In the genomic region with DNA sequence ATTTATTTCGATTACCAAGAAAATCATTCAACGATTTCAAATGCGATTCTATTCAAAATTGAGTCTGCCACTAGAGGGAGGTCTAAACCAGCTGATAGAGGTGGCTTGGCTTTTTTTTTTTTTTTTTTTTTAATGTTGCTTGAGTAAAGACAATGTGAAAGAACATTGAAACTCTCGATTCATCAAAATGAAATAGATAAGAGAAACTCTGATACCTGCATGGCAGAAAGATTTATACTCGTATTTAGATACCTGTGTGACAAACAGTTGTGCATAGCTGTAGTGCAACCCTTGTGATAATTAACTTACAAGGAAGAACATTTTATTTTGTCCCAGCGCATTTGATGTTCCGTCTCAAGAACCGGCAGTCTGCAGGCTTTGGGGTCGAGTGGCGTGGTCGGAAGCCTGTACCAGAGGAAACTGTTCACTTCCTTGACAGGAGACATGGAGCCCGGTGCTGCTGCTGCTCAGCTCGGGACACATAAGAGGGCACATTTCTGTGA, we compare ENCODE assay signal across 8 mouse cellular contexts.
DNase-seq lines count a peak whose midpoint lies in the region; ATAC-seq and TF ChIP-seq lines count a peak whose summit lies in the region.

No protein-coding gene starts in this region.

- ATAC-seq in forebrain, embryonic 11.5 days (replicated peaks; ENCODE audit: low FRiP score): 0 out of 2 replicates have a peak, but pooled peaks have one; percentile 6
- no peak for ATAC-seq in intestine, postnatal 0 days
- peak; percentile 72 for ATAC-seq in midbrain, embryonic 13.5 days

- no peaks in the 10 kb centered on the region for H3K36me3 ChIP-seq in ES-E14 (ENCODE audit: control insufficient read depth, insufficient read depth, low read length, poor library complexity, severe bottlenecking)
- no peaks in the 10 kb centered on the region for H3K36me3 ChIP-seq in forebrain, embryonic 11.5 days (ENCODE audit: control insufficient read depth, insufficient read depth, low read length)
- H3K36me3 ChIP-seq in intestine, postnatal 0 days (ENCODE audit: control insufficient read depth, insufficient read depth): no peaks in the 10 kb centered on the region
- no peaks in the 10 kb centered on the region for H3K36me3 ChIP-seq in midbrain, embryonic 13.5 days

- H3K4me3 ChIP-seq in ES-E14 (ENCODE audit: insufficient read depth in 1 of 2, low read depth in 1 of 2, low read length in 2 of 2, poor library complexity in 1 of 2, severe bottlenecking in 1 of 2): no peak overlapping the region
- H3K4me3 ChIP-seq in forebrain, embryonic 11.5 days (ENCODE audit: low read depth, low read length): no peak overlapping the region
- peak overlapping the region; percentile 11; the same call in 1 of the 2 replicates for H3K4me3 ChIP-seq in intestine, postnatal 0 days (ENCODE audit: low read depth, low read length)
- H3K4me3 ChIP-seq in midbrain, embryonic 13.5 days (replicated peaks): peak overlapping the region; percentile 23

- peak; percentile 78 for TF ChIP-seq CTCF in intestine, postnatal 0 days (IDR thresholded peaks at IDR 0.05; ENCODE audit: low read depth)

- H3K9me3 ChIP-seq in ES-E14 (ENCODE audit: control insufficient read depth, insufficient read depth, low read depth, low read length): no peaks in the 10 kb centered on the region
- H3K9me3 ChIP-seq in forebrain, embryonic 11.5 days (ENCODE audit: control insufficient read depth, low read length): no peaks in the 10 kb centered on the region
- no peaks in the 10 kb centered on the region for H3K9me3 ChIP-seq in intestine, postnatal 0 days (ENCODE audit: control insufficient read depth)
- no peaks in the 10 kb centered on the region for H3K9me3 ChIP-seq in midbrain, embryonic 13.5 days

- DNase-seq in cerebellum, adult 9-10 months: peak; percentile 48
- no peak for DNase-seq in cerebellum, postnatal 4 days (ENCODE audit: low spot score in 2 of 2)
- DNase-seq in ES-E14 (ENCODE audit: low read depth, low spot score): peak; percentile 11
- DNase-seq in forebrain, embryonic 11.5 days (ENCODE audit: low spot score): no peak
- no peak for DNase-seq in right cerebral cortex, adult 2 months (ENCODE audit: low spot score in 2 of 2)
- DNase-seq in thymus, adult 18-20 months: no peak

- no peak overlapping the region for H3K27ac ChIP-seq in ES-E14 (ENCODE audit: insufficient read depth, low read depth, low read length, poor library complexity, severe bottlenecking)
- no peak overlapping the region for H3K27ac ChIP-seq in forebrain, embryonic 11.5 days (ENCODE audit: low read depth, low read length)
- H3K27ac ChIP-seq in intestine, postnatal 0 days (ENCODE audit: low read depth, low read length): no peak overlapping the region
- no peak overlapping the region for H3K27ac ChIP-seq in midbrain, embryonic 13.5 days

- no peak overlapping the region for H3K9ac ChIP-seq in ES-E14 (ENCODE audit: insufficient read depth, low read depth, low read length, poor library complexity, severe bottlenecking)
- peak overlapping the region; percentile 12; the same call in 1 of the 2 replicates for H3K9ac ChIP-seq in forebrain, embryonic 11.5 days (ENCODE audit: low read length)
- H3K9ac ChIP-seq in intestine, postnatal 0 days (ENCODE audit: low read depth, low read length): no peak overlapping the region
- H3K9ac ChIP-seq in midbrain, embryonic 13.5 days (replicated peaks): peak overlapping the region; percentile 36

- H3K4me1 ChIP-seq in ES-E14 (ENCODE audit: control insufficient read depth in 2 of 2, insufficient read depth in 2 of 2, low read length in 2 of 2, poor library complexity in 1 of 2): no peaks in the 10 kb centered on the region; a peak in 1 of 4 replicates
- H3K4me1 ChIP-seq in forebrain, embryonic 11.5 days (replicated peaks; ENCODE audit: control insufficient read depth, insufficient read depth, low read length): no peaks in the 10 kb centered on the region
- no peaks in the 10 kb centered on the region for H3K4me1 ChIP-seq in intestine, postnatal 0 days (replicated peaks; ENCODE audit: control insufficient read depth, insufficient read depth, low read length)
- H3K4me1 ChIP-seq in midbrain, embryonic 13.5 days (replicated peaks): peaks cover 9% of the 10 kb centered on the region

- no peaks in the 10 kb centered on the region for H3K27me3 ChIP-seq in forebrain, embryonic 11.5 days (ENCODE audit: control insufficient read depth, insufficient read depth, low read length)
- no peaks in the 10 kb centered on the region for H3K27me3 ChIP-seq in intestine, postnatal 0 days (replicated peaks; ENCODE audit: control insufficient read depth, insufficient read depth, low read length)
- H3K27me3 ChIP-seq in midbrain, embryonic 13.5 days: no peaks in the 10 kb centered on the region

- in situ Hi-C loops in ES-E14 (cut with MboI; ENCODE audit: low sequenced_read_pairs in 2 of 2, unreplicated experiment in 2 of 2): loop anchor here (25.0 kb wide), 1 partner anchor 455 kb away; no protein-coding TSS in a partner anchor

- WGBS in forebrain, embryonic 11.5 days: 42% methylated on average over 13 of the region's 13 CpGs
- WGBS in intestine, postnatal 0 days: 22% methylated on average over 13 of the region's 13 CpGs
- WGBS in midbrain, embryonic 13.5 days: 29% methylated on average over 13 of the region's 13 CpGs

- H3K4me2 ChIP-seq in forebrain, embryonic 11.5 days (ENCODE audit: low read depth, low read length, severe bottlenecking): peak overlapping the region; percentile 21; the same call in 1 of the 2 replicates
- peak overlapping the region; percentile 56 for H3K4me2 ChIP-seq in intestine, postnatal 0 days (replicated peaks; ENCODE audit: low read depth)
- peak overlapping the region; percentile 39 for H3K4me2 ChIP-seq in midbrain, embryonic 13.5 days (replicated peaks)

TF ChIP-seq in ES-E14, 5 proteins besides CTCF, POLR2A, EP300 and RAD21:
- TF ChIP-seq ZC3H11A (IDR thresholded peaks at IDR 0.05; ENCODE audit: borderline replicate concordance, low read depth, low read length): no peak
- TF ChIP-seq ZNF384 (IDR thresholded peaks at IDR 0.05; ENCODE audit: low read depth, low read length): peak; percentile 99

Comparison
In these comparisons a context has a peak if more than half of its experiments do, and no peak if none do; other contexts are left out.
1. DNase-seq: peak in cerebellum, adult 9-10 months (single experiment) and ES-E14 (single experiment); none in cerebellum, postnatal 4 days (0 of 2), forebrain, embryonic 11.5 days (single experiment), right cerebral cortex, adult 2 months (0 of 2) and thymus, adult 18-20 months (0 of 2).
2. H3K4me3 ChIP-seq: peak in intestine, postnatal 0 days (single experiment) and midbrain, embryonic 13.5 days (single experiment); none in ES-E14 (0 of 2) and forebrain, embryonic 11.5 days (single experiment).
3. H3K9ac ChIP-seq: peak in forebrain, embryonic 11.5 days (single experiment) and midbrain, embryonic 13.5 days (single experiment); none in ES-E14 (single experiment) and intestine, postnatal 0 days (single experiment).
4. Peak in every context shown above with its lines, with median percentiles within 50 percentile points of each other: H3K4me2 ChIP-seq.